Comparison of ENCODE assay signal across 22 mouse cellular contexts in genomic region chr13:104029089-104029488, GRCm38 (mm10).
A peak's percentile ranks its signal among the peaks of the same experiment; 100 is the strongest.
DNase-seq lines count a peak whose midpoint lies in the region; ATAC-seq and TF ChIP-seq lines count a peak whose summit lies in the region.
"Had no signal": no experiment of that assay in that cellular context is flagged by ENCODE, and none has a peak within 500 bp of the region (broad histone marks: within the 10 kb centered on the region; RNA-seq: fewer than 3 reads in every experiment).

No protein-coding gene starts in this region.

- TF ChIP-seq EP300 in liver, postnatal 0 days (IDR thresholded peaks at IDR 0.05; ENCODE audit: low read depth), result no peak

- no peak overlapping the region for H3K27ac ChIP-seq in kidney, embryonic 15.5 days
- H3K27ac ChIP-seq in intestine, embryonic 14.5 days (ENCODE audit: low read depth), result peak overlapping the region; percentile 64
- no peak overlapping the region for H3K27ac ChIP-seq in kidney, postnatal 0 days
- H3K27ac ChIP-seq in liver, postnatal 0 days (ENCODE audit: low read depth), result no peak overlapping the region
- H3K27ac ChIP-seq in hindbrain, embryonic 10.5 days, result no peak overlapping the region
- H3K27ac ChIP-seq: embryonic facial prominence, embryonic 12.5 days; heart, adult 2 months; heart, embryonic 13.5 days; hindbrain, embryonic 13.5 days; limb, embryonic 12.5 days; midbrain, embryonic 13.5 days had no signal

- peaks cover 35% of the 10 kb centered on the region for H3K4me1 ChIP-seq in kidney, embryonic 15.5 days
- peaks cover 50% of the 10 kb centered on the region for H3K4me1 ChIP-seq in intestine, embryonic 14.5 days (replicated peaks; ENCODE audit: control insufficient read depth, insufficient read depth, low read length)
- H3K4me1 ChIP-seq in kidney, postnatal 0 days (replicated peaks; ENCODE audit: insufficient read depth, low read length), result no peaks in the 10 kb centered on the region; the same call in 1 of the 2 replicates
- peaks cover 17% of the 10 kb centered on the region for H3K4me1 ChIP-seq in liver, postnatal 0 days (ENCODE audit: insufficient read depth)
- peaks cover 30% of the 10 kb centered on the region for H3K4me1 ChIP-seq in hindbrain, embryonic 10.5 days (replicated peaks)

- no peaks in the 10 kb centered on the region for H3K27me3 ChIP-seq in kidney, embryonic 15.5 days
- no peaks in the 10 kb centered on the region for H3K27me3 ChIP-seq in intestine, embryonic 14.5 days (replicated peaks; ENCODE audit: control insufficient read depth, insufficient read depth, low read length)
- H3K27me3 ChIP-seq in kidney, postnatal 0 days (ENCODE audit: insufficient read depth, low read length), result no peaks in the 10 kb centered on the region
- no peaks in the 10 kb centered on the region for H3K27me3 ChIP-seq in liver, postnatal 0 days (ENCODE audit: insufficient read depth, low read length)
- no peaks in the 10 kb centered on the region for H3K27me3 ChIP-seq in hindbrain, embryonic 10.5 days (ENCODE audit: insufficient read depth, poor library complexity, severe bottlenecking)
- H3K27me3 ChIP-seq: embryonic facial prominence, embryonic 12.5 days; heart, embryonic 13.5 days; limb, embryonic 12.5 days; midbrain, embryonic 13.5 days had no signal

- no peak for ATAC-seq in kidney, embryonic 15.5 days (replicated peaks; ENCODE audit: low FRiP score)
- ATAC-seq in intestine, embryonic 14.5 days (replicated peaks; ENCODE audit: low FRiP score, low TSS enrichment, low read depth), result peak; percentile 83
- peak; percentile 74; the same call in 1 of the 2 replicates for ATAC-seq in kidney, postnatal 0 days (replicated peaks; ENCODE audit: low FRiP score, low read depth)
- ATAC-seq in liver, postnatal 0 days, result peak; percentile 53; the same call in 1 of the 2 replicates
- ATAC-seq: CD4-positive, CD25-positive, alpha-beta regulatory T cell, adult 4 months; forebrain, postnatal 0 days; midbrain, embryonic 13.5 days had no signal

- no peaks in the 10 kb centered on the region for H3K36me3 ChIP-seq in kidney, embryonic 15.5 days
- no peaks in the 10 kb centered on the region for H3K36me3 ChIP-seq in intestine, embryonic 14.5 days (ENCODE audit: control insufficient read depth, insufficient read depth, low read length)
- H3K36me3 ChIP-seq in kidney, postnatal 0 days (ENCODE audit: insufficient read depth, low read length), result no peaks in the 10 kb centered on the region
- H3K36me3 ChIP-seq in liver, postnatal 0 days (replicated peaks; ENCODE audit: insufficient read depth, low read length), result no peaks in the 10 kb centered on the region
- no peaks in the 10 kb centered on the region; the same call in 1 of the 2 replicates for H3K36me3 ChIP-seq in hindbrain, embryonic 10.5 days
- H3K36me3 ChIP-seq: embryonic facial prominence, embryonic 12.5 days; limb, embryonic 12.5 days had no signal

- DNase-seq in kidney, adult 18-20 months, result peak; percentile 41
- peak; percentile 67 for DNase-seq in intestine, embryonic 14.5 days (ENCODE audit: low spot score)
- no peak for DNase-seq in kidney, postnatal 0 days (ENCODE audit: low spot score)
- DNase-seq in liver, postnatal 0 days, result no peak
- DNase-seq in hindbrain, embryonic 10.5 days (ENCODE audit: low spot score), result no peak
- no peak for DNase-seq in right cerebral cortex, adult 2 months (ENCODE audit: low spot score in 2 of 2)
- DNase-seq in natural killer cell, adult 2 months (ENCODE audit: low spot score in 2 of 2), result no peak
- DNase-seq: adrenal gland, postnatal 25 days; cerebellum, adult 9-11 months; forebrain, postnatal 0 days; gastrocnemius, postnatal 25 days; heart, adult 2 months; lung, adult 18-20 months; lung, postnatal 10 days; thymus, adult 2 months had no signal

- TF ChIP-seq CTCF in kidney, postnatal 0 days (IDR thresholded peaks at IDR 0.05; ENCODE audit: low read depth), result no peak
- TF ChIP-seq CTCF in liver, postnatal 0 days (IDR thresholded peaks at IDR 0.05; ENCODE audit: low read depth), result no peak

- H3K4me3 ChIP-seq in kidney, embryonic 15.5 days (replicated peaks), result no peak overlapping the region
- no peak overlapping the region for H3K4me3 ChIP-seq in intestine, embryonic 14.5 days (ENCODE audit: low read depth, low read length)
- no peak overlapping the region for H3K4me3 ChIP-seq in kidney, postnatal 0 days (replicated peaks; ENCODE audit: low read depth, low read length)
- no peak overlapping the region for H3K4me3 ChIP-seq in liver, postnatal 0 days (ENCODE audit: low read depth, low read length)
- no peak overlapping the region for H3K4me3 ChIP-seq in hindbrain, embryonic 10.5 days
- H3K4me3 ChIP-seq: embryonic facial prominence, embryonic 12.5 days; heart, adult 2 months; heart, embryonic 13.5 days; hindbrain, embryonic 13.5 days; limb, embryonic 12.5 days; midbrain, embryonic 13.5 days had no signal

- no peak overlapping the region for H3K4me2 ChIP-seq in kidney, embryonic 15.5 days
- no peak overlapping the region for H3K4me2 ChIP-seq in intestine, embryonic 14.5 days (ENCODE audit: low read length)
- no peak overlapping the region for H3K4me2 ChIP-seq in kidney, postnatal 0 days (ENCODE audit: low read length)
- H3K4me2 ChIP-seq in liver, postnatal 0 days (ENCODE audit: low read depth, low read length), result no peak overlapping the region
- H3K4me2 ChIP-seq: embryonic facial prominence, embryonic 12.5 days; heart, embryonic 13.5 days; hindbrain, embryonic 13.5 days; limb, embryonic 12.5 days; midbrain, embryonic 13.5 days had no signal

- WGBS in kidney, embryonic 15.5 days, result 85% methylated on average over 5 of the region's 5 CpGs
- 71% methylated on average over 5 of the region's 5 CpGs for WGBS in intestine, embryonic 14.5 days
- 88% methylated on average over 5 of the region's 5 CpGs for WGBS in kidney, postnatal 0 days
- WGBS in liver, postnatal 0 days (ENCODE audit: insufficient replicate concordance), result 63% methylated on average over 5 of the region's 5 CpGs
- 91% methylated on average over 5 of the region's 5 CpGs for WGBS in hindbrain, embryonic 10.5 days

- H3K9ac ChIP-seq in kidney, embryonic 15.5 days, result no peak overlapping the region
- H3K9ac ChIP-seq in intestine, embryonic 14.5 days (ENCODE audit: low read length), result no peak overlapping the region
- no peak overlapping the region for H3K9ac ChIP-seq in kidney, postnatal 0 days (ENCODE audit: low read depth, low read length)
- H3K9ac ChIP-seq in liver, postnatal 0 days (replicated peaks), result peak overlapping the region; percentile 18; the same call in 1 of the 2 replicates
- H3K9ac ChIP-seq: embryonic facial prominence, embryonic 12.5 days; forebrain, postnatal 0 days; heart, embryonic 13.5 days; hindbrain, embryonic 13.5 days; limb, embryonic 12.5 days; midbrain, embryonic 13.5 days had no signal

- no peaks in the 10 kb centered on the region for H3K9me3 ChIP-seq in kidney, embryonic 15.5 days (replicated peaks)
- H3K9me3 ChIP-seq in intestine, embryonic 14.5 days (ENCODE audit: control insufficient read depth, low read length), result no peaks in the 10 kb centered on the region
- H3K9me3 ChIP-seq in kidney, postnatal 0 days (replicated peaks; ENCODE audit: low read length), result no peaks in the 10 kb centered on the region
- H3K9me3 ChIP-seq in liver, postnatal 0 days (ENCODE audit: low read length), result no peaks in the 10 kb centered on the region
- H3K9me3 ChIP-seq in hindbrain, embryonic 10.5 days, result no peaks in the 10 kb centered on the region
- H3K9me3 ChIP-seq: embryonic facial prominence, embryonic 12.5 days; heart, embryonic 13.5 days; hindbrain, embryonic 13.5 days; limb, embryonic 12.5 days; midbrain, embryonic 13.5 days had no signal

Comparison
In these comparisons a context has a peak if more than half of its experiments do, and no peak if none do; other contexts are left out.
1. DNase-seq: peak in kidney, adult 18-20 months (single experiment) and intestine, embryonic 14.5 days (single experiment); none in kidney, postnatal 0 days (single experiment), liver, postnatal 0 days (single experiment), hindbrain, embryonic 10.5 days (single experiment), right cerebral cortex, adult 2 months (0 of 2) and natural killer cell, adult 2 months (0 of 2).